Mouse (Mus musculus): ENCODE results near the gene Cfd. TPM values are rescaled to one million over a fixed set of nuclear protein-coding genes. Genes with fewer than 3 reads are reported as not detected.

Gene Cfd
- total RNA-seq, 1 experiment from 2014 or later = not detected

GRCm38 (mm10) chr10:79926491-79927323 lies 36.1 kb downstream of the Cfd start, which contains the start of gene Arid3a:
Gene Arid3a, plus strand, starts transcription at chr10:79927043.
- peak; percentile 49 for ATAC-seq (replicated peaks; ENCODE audit: insufficient number of reproducible peaks, low FRiP score, low TSS enrichment, poor library complexity, severe bottlenecking)

DNA sequence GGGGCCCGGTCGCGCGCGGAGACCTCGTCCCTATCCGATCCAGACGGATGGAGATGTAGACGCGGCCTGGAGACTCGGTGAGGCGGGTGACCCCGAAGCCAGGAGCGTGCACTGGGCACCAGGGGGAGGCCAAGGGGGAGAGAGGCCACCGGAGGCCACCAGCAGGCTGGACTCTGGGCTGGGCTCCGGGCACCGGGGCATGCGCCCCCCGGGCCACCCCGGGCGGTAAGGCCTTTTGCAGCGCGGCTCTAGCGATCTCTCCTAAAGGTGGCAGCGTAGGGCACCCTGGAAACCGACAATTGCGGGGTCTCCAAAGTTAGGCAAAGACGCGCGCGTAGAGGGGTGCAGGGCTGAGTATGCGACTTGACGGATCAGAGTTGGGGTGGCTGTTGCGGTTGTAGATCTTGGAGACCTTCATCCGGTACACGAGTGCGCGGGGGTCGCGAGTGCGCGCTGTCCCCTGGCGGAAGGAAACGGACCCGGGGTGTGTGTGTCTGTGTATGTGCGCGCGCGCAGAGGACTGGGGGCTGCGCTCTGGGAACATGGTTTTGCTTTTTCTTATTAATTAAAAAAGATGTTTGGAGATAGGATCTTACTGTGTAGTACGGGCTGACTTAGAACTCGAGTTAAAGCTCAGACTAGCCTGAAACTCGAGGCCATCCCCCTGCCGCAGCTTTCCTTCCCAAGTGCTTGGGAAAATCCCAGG lies 36.8 kb downstream of the Cfd start:
- ATAC-seq (replicated peaks; ENCODE audit: insufficient number of reproducible peaks, low FRiP score, low TSS enrichment, poor library complexity, severe bottlenecking) = 0 out of 2 replicates have a peak, but pooled peaks have one; percentile 2

- peak; percentile 33; the same call in 1 of the 2 replicates for ATAC-seq (replicated peaks; ENCODE audit: insufficient number of reproducible peaks, low FRiP score, low TSS enrichment, poor library complexity, severe bottlenecking)
Measured at GRCm38 (mm10) chr10:79928030-79928694, 37.5 kb downstream of the Cfd start.

DNA sequence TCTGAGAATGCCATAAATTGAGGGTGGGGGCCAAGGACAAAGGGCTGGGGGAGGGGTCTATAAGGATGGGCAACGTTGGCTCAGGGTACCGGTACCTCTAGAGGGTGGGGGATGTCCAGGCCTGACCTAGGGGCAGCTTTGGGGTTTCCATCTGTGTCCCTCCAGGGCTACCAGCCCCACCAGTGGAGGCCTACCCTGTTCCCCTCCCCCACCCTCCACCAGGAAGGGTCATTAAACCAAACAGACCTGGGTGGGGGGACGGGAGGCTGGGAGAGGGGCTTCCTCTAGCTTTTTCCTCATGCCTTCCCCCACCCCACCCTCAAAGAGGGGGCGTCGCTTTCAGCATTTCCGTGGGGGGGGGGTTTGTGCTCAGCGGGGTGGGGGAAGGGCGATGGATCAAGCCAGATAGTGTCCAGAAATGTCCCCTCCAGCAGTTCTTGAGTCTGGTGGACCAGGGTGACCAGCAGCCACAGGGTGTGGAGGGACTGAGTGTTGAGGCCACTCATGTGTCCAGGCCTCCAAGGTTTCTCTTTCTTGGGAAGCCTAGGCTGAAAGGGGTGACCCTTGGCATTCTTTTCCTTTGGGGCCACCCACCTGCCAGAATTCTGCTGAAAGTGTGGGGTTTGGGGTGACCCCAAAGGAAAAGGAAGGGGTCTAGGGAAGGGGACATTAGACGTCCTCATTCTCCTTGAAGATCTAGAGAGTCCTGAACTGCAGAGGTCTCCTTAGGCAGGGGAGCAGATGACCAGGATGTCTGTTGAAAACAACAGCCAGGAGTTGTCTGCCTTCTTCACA lies 38.5 kb downstream of the Cfd start:
- no peak for ATAC-seq (replicated peaks; ENCODE audit: insufficient number of reproducible peaks, low FRiP score, low TSS enrichment, poor library complexity, severe bottlenecking)

GRCm38 (mm10) chr10:79929967-79930825 lies 39.5 kb downstream of the Cfd start:
- no peak for ATAC-seq (replicated peaks; ENCODE audit: insufficient number of reproducible peaks, low FRiP score, low TSS enrichment, poor library complexity, severe bottlenecking)

GRCm38 (mm10) chr10:79930826-79931186 lies 40.2 kb downstream of the Cfd start:
- no peak for ATAC-seq (replicated peaks; ENCODE audit: insufficient number of reproducible peaks, low FRiP score, low TSS enrichment, poor library complexity, severe bottlenecking)

DNA sequence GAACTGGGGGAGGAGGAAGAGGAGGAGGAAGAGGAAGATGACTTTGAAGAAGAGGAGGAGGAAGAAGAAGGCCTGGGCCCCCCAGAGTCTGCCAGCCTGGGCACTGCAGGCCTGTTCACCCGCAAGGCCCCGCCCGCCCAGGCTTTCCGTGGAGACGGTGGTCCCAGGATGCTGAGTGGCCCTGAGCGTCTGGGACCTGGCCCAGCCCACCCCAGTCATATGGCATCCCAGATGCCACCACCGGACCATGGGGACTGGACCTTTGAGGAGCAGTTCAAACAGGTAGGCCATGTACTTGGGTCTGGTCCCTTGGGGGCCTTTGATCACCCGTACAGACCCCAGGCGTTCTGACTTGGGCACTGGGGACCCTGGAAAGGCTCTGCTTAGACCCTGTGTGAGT lies 41.1 kb downstream of the Cfd start:
- ATAC-seq (replicated peaks; ENCODE audit: insufficient number of reproducible peaks, low FRiP score, low TSS enrichment, poor library complexity, severe bottlenecking) = no peak

DNA sequence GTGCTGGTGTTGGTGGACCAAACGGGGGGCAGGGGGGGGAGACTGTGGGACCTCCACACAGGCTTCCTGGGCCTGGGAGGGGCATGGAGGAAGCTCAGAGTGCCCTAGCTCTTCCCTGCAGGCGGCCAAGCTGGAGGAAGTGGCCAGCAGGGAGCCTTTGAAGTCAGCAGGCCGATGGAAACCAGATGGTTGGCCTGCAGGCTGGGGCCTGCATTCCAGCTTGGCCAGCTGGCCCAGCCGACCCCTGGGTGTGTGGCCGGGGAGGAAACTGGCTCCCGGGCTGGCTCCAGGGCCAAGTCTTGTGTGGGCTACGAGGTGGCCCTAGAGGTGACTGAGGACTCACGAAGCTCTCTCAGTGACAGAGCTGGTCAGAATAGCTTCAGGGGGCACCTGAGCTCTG lies 42.1 kb downstream of the Cfd start:
- no peak for ATAC-seq (replicated peaks; ENCODE audit: insufficient number of reproducible peaks, low FRiP score, low TSS enrichment, poor library complexity, severe bottlenecking)

GRCm38 (mm10) chr10:79933145-79933679 lies 42.6 kb downstream of the Cfd start:
- ATAC-seq (replicated peaks; ENCODE audit: insufficient number of reproducible peaks, low FRiP score, low TSS enrichment, poor library complexity, severe bottlenecking) = no peak

GRCm38 (mm10) chr10:79933861-79934260 lies 43.2 kb downstream of the Cfd start:
- no peak for ATAC-seq (replicated peaks; ENCODE audit: insufficient number of reproducible peaks, low FRiP score, low TSS enrichment, poor library complexity, severe bottlenecking)

DNA sequence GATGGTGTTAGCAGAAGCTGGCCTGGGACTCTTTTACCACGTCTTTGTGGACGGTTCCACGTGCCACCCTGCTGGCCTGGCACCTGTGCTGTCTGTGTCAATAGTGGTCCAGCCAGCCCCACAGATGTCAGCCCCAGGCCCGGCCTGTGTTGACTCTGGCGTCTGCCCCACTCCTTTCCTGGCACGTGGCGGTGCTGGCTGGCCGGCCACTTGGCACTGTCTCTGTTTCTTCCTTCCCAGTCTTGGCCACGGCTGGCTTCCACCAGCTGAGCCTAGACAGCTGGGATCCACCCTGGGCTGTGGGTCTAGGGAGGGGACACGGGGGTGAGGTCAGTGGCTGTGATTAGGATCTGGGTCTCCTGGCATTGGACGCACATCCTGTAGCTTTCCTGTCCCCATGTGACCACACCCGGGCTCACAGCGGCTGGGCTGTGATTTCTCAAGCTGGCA lies 43.6 kb downstream of the Cfd start:
- 0 out of 2 replicates have a peak, but pooled peaks have one; percentile 12 for ATAC-seq (replicated peaks; ENCODE audit: insufficient number of reproducible peaks, low FRiP score, low TSS enrichment, poor library complexity, severe bottlenecking)

- ATAC-seq (replicated peaks; ENCODE audit: insufficient number of reproducible peaks, low FRiP score, low TSS enrichment, poor library complexity, severe bottlenecking) = no peak
Measured at GRCm38 (mm10) chr10:79934794-79935569, 44.3 kb downstream of the Cfd start.

DNA sequence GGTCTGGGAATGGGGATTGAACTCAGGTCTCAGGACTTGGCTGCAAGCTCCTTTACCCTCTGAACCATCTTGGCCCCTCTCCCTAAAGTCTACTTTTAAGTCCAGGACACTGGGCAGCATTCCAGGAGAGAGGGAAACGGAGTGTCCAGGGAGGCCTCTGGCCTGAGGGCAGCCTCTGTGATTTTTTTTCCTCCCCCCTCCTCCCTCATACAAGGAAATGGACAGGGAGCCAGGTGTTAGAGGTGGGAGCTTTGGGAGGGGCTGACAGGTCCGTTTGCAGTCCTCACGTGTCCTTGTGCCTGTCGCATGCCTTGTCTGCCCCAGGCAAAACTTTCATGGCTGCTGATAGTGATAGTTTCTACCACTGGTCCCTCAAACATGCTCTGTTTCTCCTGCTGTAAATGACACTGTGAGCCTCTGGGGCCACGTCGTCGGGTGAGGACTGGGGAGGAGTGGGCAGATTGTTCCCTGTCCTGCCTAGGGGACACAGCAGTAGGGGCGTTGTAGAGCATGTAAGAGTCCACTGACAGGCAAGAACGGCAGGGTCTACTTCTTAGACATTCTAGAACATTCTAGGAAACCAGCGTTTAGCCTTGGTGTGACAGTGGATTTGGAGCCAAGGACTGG lies 45.7 kb downstream of the Cfd start:
- no peak for ATAC-seq (replicated peaks; ENCODE audit: insufficient number of reproducible peaks, low FRiP score, low TSS enrichment, poor library complexity, severe bottlenecking)

GRCm38 (mm10) chr10:79936911-79937441 lies 46.3 kb downstream of the Cfd start:
- ATAC-seq (replicated peaks; ENCODE audit: insufficient number of reproducible peaks, low FRiP score, low TSS enrichment, poor library complexity, severe bottlenecking) = peak; percentile 57

- no peak for ATAC-seq (replicated peaks; ENCODE audit: insufficient number of reproducible peaks, low FRiP score, low TSS enrichment, poor library complexity, severe bottlenecking)
Measured at GRCm38 (mm10) chr10:79937775-79938526, 47.3 kb downstream of the Cfd start.

Data from monocyte, adult 5-6 weeks (primary cell).